ENCODE assay signal across 8 mouse cellular contexts in genomic region chr1:86303063-86303872, GRCm38 (mm10). TPM values are rescaled to one million over a fixed set of nuclear protein-coding genes. Genes with fewer than 3 reads are reported as not detected.
A peak's percentile ranks its signal among the peaks of the same experiment; 100 is the strongest.
DNase-seq lines count a peak whose midpoint lies in the region; ATAC-seq and TF ChIP-seq lines count a peak whose summit lies in the region.

No protein-coding gene starts in this region.

- peak overlapping the region; percentile 89 for H3K9ac ChIP-seq in ES-E14 (ENCODE audit: insufficient read depth, low read depth, low read length, poor library complexity, severe bottlenecking)
- H3K9ac ChIP-seq in forebrain, embryonic 11.5 days (ENCODE audit: low read length) = peak overlapping the region; percentile 56

- peak; percentile 84 for ATAC-seq in forebrain, embryonic 11.5 days (replicated peaks; ENCODE audit: low FRiP score)
- ATAC-seq in activated CD4-positive, CD25-positive, alpha-beta regulatory T cell, adult 4 months = no peak

- peak overlapping the region; percentile 89 for H3K27ac ChIP-seq in ES-E14 (ENCODE audit: insufficient read depth, low read depth, low read length, poor library complexity, severe bottlenecking)
- no peak overlapping the region for H3K27ac ChIP-seq in forebrain, embryonic 11.5 days (ENCODE audit: low read depth, low read length)
- H3K27ac ChIP-seq in hindbrain, embryonic 10.5 days = peak overlapping the region; percentile 79

- WGBS in forebrain, embryonic 11.5 days = under 1% methylated on average over 63 of the region's 65 CpGs
- WGBS in hindbrain, embryonic 10.5 days = under 1% methylated on average over 65 of the region's 65 CpGs

- peaks cover 25% of the 10 kb centered on the region for H3K27me3 ChIP-seq in forebrain, embryonic 11.5 days (ENCODE audit: control insufficient read depth, insufficient read depth, low read length)
- peaks cover 87% of the 10 kb centered on the region for H3K27me3 ChIP-seq in hindbrain, embryonic 10.5 days (ENCODE audit: insufficient read depth, poor library complexity, severe bottlenecking)

- peak; percentile 88 for DNase-seq in ES-E14 (ENCODE audit: low read depth, low spot score)
- peak; percentile 67 for DNase-seq in brain, embryonic 14.5 days (ENCODE audit: low read depth)
- DNase-seq in forebrain, embryonic 11.5 days (ENCODE audit: low spot score) = peak; percentile 86
- DNase-seq in hindbrain, embryonic 10.5 days (ENCODE audit: low spot score) = peak; percentile 75
- peak; percentile 49 to 59 for DNase-seq in layer of hippocampus, postnatal 14 days (ENCODE audit: low spot score in 2 of 2)
- peak; percentile 61 for DNase-seq in lung, postnatal 14 days
- DNase-seq in retina, postnatal 1 day = peak; percentile 64

- H3K4me1 ChIP-seq in ES-E14 (ENCODE audit: control insufficient read depth in 2 of 2, insufficient read depth in 2 of 2, low read length in 2 of 2, poor library complexity in 1 of 2) = peaks cover 17 to 48% of the 10 kb centered on the region in 2 experiments
- peaks cover 8% of the 10 kb centered on the region; the same call in 1 of the 2 replicates for H3K4me1 ChIP-seq in forebrain, embryonic 11.5 days (replicated peaks; ENCODE audit: control insufficient read depth, insufficient read depth, low read length)
- H3K4me1 ChIP-seq in hindbrain, embryonic 10.5 days (replicated peaks) = peaks cover 49% of the 10 kb centered on the region

- peaks cover 29% of the 10 kb centered on the region for H3K36me3 ChIP-seq in ES-E14 (ENCODE audit: control insufficient read depth, insufficient read depth, low read length, poor library complexity, severe bottlenecking)
- H3K36me3 ChIP-seq in forebrain, embryonic 11.5 days (ENCODE audit: control insufficient read depth, insufficient read depth, low read length) = no peaks in the 10 kb centered on the region
- peaks cover 13% of the 10 kb centered on the region; the same call in 1 of the 2 replicates for H3K36me3 ChIP-seq in hindbrain, embryonic 10.5 days

- H3K4me2 ChIP-seq in forebrain, embryonic 11.5 days (ENCODE audit: low read depth, low read length, severe bottlenecking) = peak overlapping the region; percentile 86

- in situ Hi-C loops in ES-E14 (cut with MboI; ENCODE audit: low sequenced_read_pairs in 2 of 2, unreplicated experiment in 2 of 2) = no loop called here

- no peak for TF ChIP-seq POLR2A in brain, embryonic 14.5 days (IDR thresholded peaks at IDR 0.05; ENCODE audit: borderline replicate concordance, extremely low read depth, insufficient read depth, insufficient read length, poor library complexity, severe bottlenecking)

- peak overlapping the region; percentile 93 for H3K4me3 ChIP-seq in ES-E14 (ENCODE audit: insufficient read depth in 1 of 2, low read depth in 1 of 2, low read length in 2 of 2, poor library complexity in 1 of 2, severe bottlenecking in 1 of 2)
- peak overlapping the region; percentile 55 for H3K4me3 ChIP-seq in forebrain, embryonic 11.5 days (ENCODE audit: low read depth, low read length)
- peak overlapping the region; percentile 67 for H3K4me3 ChIP-seq in hindbrain, embryonic 10.5 days

- H3K9me3 ChIP-seq in ES-E14 (ENCODE audit: control insufficient read depth, insufficient read depth, low read depth, low read length) = no peaks in the 10 kb centered on the region
- no peaks in the 10 kb centered on the region for H3K9me3 ChIP-seq in forebrain, embryonic 11.5 days (ENCODE audit: control insufficient read depth, low read length)
- peaks cover 4% of the 10 kb centered on the region; the same call in 1 of the 2 replicates for H3K9me3 ChIP-seq in hindbrain, embryonic 10.5 days

- TF ChIP-seq CTCF in brain, embryonic 14.5 days (IDR thresholded peaks at IDR 0.05; ENCODE audit: borderline replicate concordance, extremely low read depth, insufficient read depth, insufficient read length) = 0 out of 2 replicates have a peak, but pooled peaks have one; percentile 3

TF ChIP-seq in ES-E14, 5 proteins besides CTCF, POLR2A, EP300 and RAD21:
- TF ChIP-seq ZNF384 (IDR thresholded peaks at IDR 0.05; ENCODE audit: low read depth, low read length) = peak; percentile 29; the same call in 1 of the 2 replicates
- no peak for TF ChIP-seq ZC3H11A (IDR thresholded peaks at IDR 0.05; ENCODE audit: borderline replicate concordance, low read depth, low read length)
- TF ChIP-seq HCFC1 (IDR thresholded peaks at IDR 0.05; ENCODE audit: borderline replicate concordance, insufficient read depth, low read length) = peak; percentile 64; the same call in 1 of the 2 replicates
- TF ChIP-seq CHD2 (IDR thresholded peaks at IDR 0.05; ENCODE audit: low read depth, low read length) = no peak
- TF ChIP-seq MAFK (IDR thresholded peaks at IDR 0.05; ENCODE audit: insufficient read depth, low read depth, low read length) = no peak

RNA-seq across cellular contexts. Expression of gene B3gnt7, which starts 0.6 kb away (rescaled TPM):
- total RNA-seq in ES-E14 (2012; rRNA removed) = 103 and 166 TPM in 2 replicates
- 5.6 and 5.8 TPM in 2 replicates for polyA plus RNA-seq in brain, embryonic 14.5 days (2012; rRNA removed)
- polyA plus RNA-seq in forebrain, embryonic 11.5 days (2014; fragmentation: Nextera tagmentation; extraction: Ambion mirVana) = 3.7 and 3.9 TPM in 2 replicates
- 3.4 and 4.0 TPM in 2 replicates for polyA plus RNA-seq in hindbrain, embryonic 10.5 days (2016; fragmentation: Nextera tagmentation; extraction: Ambion mirVana)
- 1 to 10 TPM; 2.4 to 2.6 TPM for total RNA-seq in layer of hippocampus, postnatal 14 days (2021)
- polyA plus RNA-seq in activated CD4-positive, CD25-positive, alpha-beta regulatory T cell, adult 4 months (2017; shearing (Covaris generic)) = under 1 TPM in 1 of 2 experiments, not detected in 1; 0.18 TPM

RNA-seq across cellular contexts. Expression of gene Ncl, which starts 55.9 kb away (rescaled TPM):
- 496 and 529 TPM in 2 replicates for total RNA-seq in ES-E14 (2012; rRNA removed)
- polyA plus RNA-seq in brain, embryonic 14.5 days (2012; rRNA removed) = 42.5 and 135 TPM in 2 replicates
- 410 and 411 TPM in 2 replicates for polyA plus RNA-seq in forebrain, embryonic 11.5 days (2014; fragmentation: Nextera tagmentation; extraction: Ambion mirVana)
- 270 and 478 TPM in 2 replicates for polyA plus RNA-seq in hindbrain, embryonic 10.5 days (2016; fragmentation: Nextera tagmentation; extraction: Ambion mirVana)
- total RNA-seq in layer of hippocampus, postnatal 14 days (2021) = 100 to 1,000 TPM; 156 to 157 TPM
- 100 to 1,000 TPM; 383 to 392 TPM for polyA plus RNA-seq in activated CD4-positive, CD25-positive, alpha-beta regulatory T cell, adult 4 months (2017; shearing (Covaris generic))
